Mouse (Mus musculus): ENCODE measurements around the gene Hspa1b. TPM values are rescaled to one million over a fixed set of nuclear protein-coding genes. Genes with fewer than 3 reads are reported as not detected.
"Not testable (repeated sequence)": the region's sequence is repeated elsewhere in the genome, so short reads cannot be mapped to it uniquely, and the experiment has no call there.

Gene Hspa1b
- polyA plus RNA-seq, 1 experiment from 2014 or later: 0.12 TPM

DNA sequence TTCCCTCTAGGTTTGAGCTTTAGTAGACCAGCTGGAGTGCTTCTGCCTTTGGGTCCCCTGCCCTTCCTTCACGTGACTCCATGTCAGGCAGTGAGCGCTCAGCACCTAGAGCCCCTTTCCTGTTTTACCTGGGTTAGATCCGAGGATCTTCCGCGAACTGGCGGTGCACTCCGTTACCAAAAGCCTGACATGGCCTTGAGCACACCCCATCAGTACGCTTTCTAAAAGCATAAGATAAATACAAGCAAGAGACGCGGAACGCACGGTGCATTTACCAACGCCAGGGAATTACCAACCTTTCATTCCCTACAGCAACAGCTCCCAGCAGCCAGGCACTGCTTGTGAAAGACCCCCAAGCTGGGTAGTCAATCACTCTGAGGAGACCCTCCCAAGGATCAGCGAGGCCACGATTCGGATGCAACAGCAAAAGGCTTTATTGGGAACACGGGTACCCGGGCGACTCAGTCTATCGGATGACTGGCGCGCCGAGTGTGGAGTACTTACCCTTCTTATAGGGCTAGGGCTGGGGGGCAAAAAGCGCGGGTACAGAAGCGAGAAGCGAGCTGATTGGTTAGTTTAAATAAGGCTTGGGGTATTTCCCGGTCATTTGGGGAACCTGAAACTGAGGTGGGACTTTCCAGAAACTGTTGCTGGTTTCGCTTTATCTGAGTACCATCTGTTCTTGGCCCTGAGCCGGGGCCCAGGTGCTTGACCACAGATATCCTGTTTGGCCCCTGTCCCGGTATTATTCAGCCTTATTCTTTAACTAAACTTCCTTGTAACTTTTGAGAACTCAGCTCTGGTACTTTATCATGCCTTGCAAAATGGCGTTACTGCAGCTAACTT is 41.1 kb upstream of the Hspa1b start:
- WGBS: 25% methylated on average over 30 of the region's 32 CpGs
- peaks cover 59% of the 10 kb centered on the region for H3K4me1 ChIP-seq
- peak overlapping the region; percentile 98 for H3K27ac ChIP-seq
- ATAC-seq; H3K9me3 ChIP-seq (replicated peaks); H3K27me3 ChIP-seq: not testable (repeated sequence)
- peak overlapping the region; percentile 97 for H3K9ac ChIP-seq
- H3K4me3 ChIP-seq: peak overlapping the region; percentile 94
- H3K36me3 ChIP-seq (ENCODE audit: poor library complexity, severe bottlenecking): peaks cover 40% of the 10 kb centered on the region
- H3K4me2 ChIP-seq: peak overlapping the region; percentile 100

- 95% methylated on average over 15 of the region's 15 CpGs for WGBS
- peak overlapping the region; percentile 100 for H3K4me2 ChIP-seq
- H3K9ac ChIP-seq: peak overlapping the region; percentile 72; the same call in 1 of the 2 replicates
- H3K9me3 ChIP-seq (replicated peaks): no peaks in the 10 kb centered on the region
- no peak overlapping the region for H3K27ac ChIP-seq
- ATAC-seq: no peak
- H3K36me3 ChIP-seq (ENCODE audit: poor library complexity, severe bottlenecking): peaks cover 28% of the 10 kb centered on the region
- H3K27me3 ChIP-seq: no peaks in the 10 kb centered on the region
- peaks cover 59% of the 10 kb centered on the region for H3K4me1 ChIP-seq
- H3K4me3 ChIP-seq: peak overlapping the region; percentile 39
Measured at GRCm38 (mm10) chr17:34998526-34999430, 39.7 kb upstream of the Hspa1b start.

DNA sequence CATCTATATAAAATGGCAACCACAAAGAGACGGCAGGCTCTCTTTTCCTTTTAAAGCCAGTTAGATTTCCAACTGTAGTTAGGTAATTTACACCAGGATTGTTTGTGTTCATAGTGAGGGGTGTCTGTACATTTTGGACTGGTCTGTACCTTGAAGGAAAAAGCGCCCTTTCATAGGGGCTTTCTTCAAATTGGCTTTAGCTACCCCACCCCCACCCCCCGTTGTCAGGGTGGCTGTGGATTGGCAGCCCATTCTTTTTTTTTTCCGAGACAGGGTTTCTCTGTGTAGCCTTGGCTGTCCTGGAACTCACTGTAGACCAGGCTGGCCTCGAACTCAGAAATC is 38.1 kb upstream of the Hspa1b start:
- 89% methylated on average over 5 of the region's 5 CpGs for WGBS
- peak overlapping the region; percentile 12 for H3K4me2 ChIP-seq

GRCm38 (mm10) chr17:34996411-34997141 is 37.5 kb upstream of the Hspa1b start:
- H3K27ac ChIP-seq: no peak overlapping the region
- peaks cover 39% of the 10 kb centered on the region for H3K4me1 ChIP-seq
- no peak overlapping the region for H3K4me3 ChIP-seq
- H3K4me2 ChIP-seq: peak overlapping the region; percentile 12
- ATAC-seq: no peak
- 0 out of 2 replicates have a peak overlapping the region, but pooled peaks have one; percentile 30 for H3K9ac ChIP-seq
- H3K36me3 ChIP-seq (ENCODE audit: poor library complexity, severe bottlenecking): peaks cover 39% of the 10 kb centered on the region
- no peaks in the 10 kb centered on the region for H3K27me3 ChIP-seq
- 92% methylated on average over 13 of the region's 14 CpGs for WGBS
- no peaks in the 10 kb centered on the region for H3K9me3 ChIP-seq (replicated peaks)

More for the DNA sequence above, 38.1 kb upstream of the Hspa1b start:
- Histone ChIP-seq H3K9ac (0 out of 2 replicates have a peak overlapping the region, but pooled peaks have one; percentile 12), H3K4me1 (peaks cover 44% of the 10 kb centered on the region), H3K27ac (no peak overlapping the region), H3K36me3 (ENCODE audit: poor library complexity, severe bottlenecking) (peaks cover 35% of the 10 kb centered on the region), H3K9me3 (replicated peaks) (no peaks in the 10 kb centered on the region), H3K4me3 (no peak overlapping the region), H3K27me3 (no peaks in the 10 kb centered on the region)
- ATAC-seq: no peak

DNA sequence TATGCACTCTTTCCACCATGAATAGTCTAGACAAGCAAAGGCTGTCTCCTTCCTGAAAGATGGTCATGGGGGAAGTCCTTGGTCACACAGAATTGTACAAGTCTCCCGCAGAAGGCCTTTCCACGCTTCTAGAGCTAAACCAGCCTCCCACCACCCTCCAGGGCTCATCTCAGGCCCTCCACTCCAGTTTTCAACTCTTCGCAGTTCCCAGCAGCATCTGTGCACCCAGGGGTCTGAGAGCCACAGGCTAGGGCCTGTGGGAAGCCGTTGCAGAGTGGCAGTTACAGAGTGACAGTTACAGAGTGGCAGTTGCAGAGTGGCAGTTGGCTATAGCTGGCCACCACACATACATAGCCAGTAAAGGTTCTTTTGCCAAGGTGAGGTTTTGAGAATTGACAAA is 36.9 kb upstream of the Hspa1b start:
- not testable (repeated sequence) for H3K4me3 ChIP-seq; ATAC-seq; H3K27me3 ChIP-seq; H3K9ac ChIP-seq; H3K27ac ChIP-seq; H3K4me2 ChIP-seq; H3K9me3 ChIP-seq (replicated peaks)
- 94% methylated on average over 4 of the region's 4 CpGs for WGBS
- Histone ChIP-seq H3K4me1 (peaks cover 37% of the 10 kb centered on the region), H3K36me3 (ENCODE audit: poor library complexity, severe bottlenecking) (peaks cover 46% of the 10 kb centered on the region)

- H3K4me2 ChIP-seq; H3K9me3 ChIP-seq (replicated peaks); H3K9ac ChIP-seq; H3K27ac ChIP-seq; ATAC-seq; H3K4me3 ChIP-seq; H3K27me3 ChIP-seq: not testable (repeated sequence)
- 95% methylated on average over 4 of the region's 4 CpGs for WGBS
- peaks cover 37% of the 10 kb centered on the region for H3K4me1 ChIP-seq
- peaks cover 53% of the 10 kb centered on the region for H3K36me3 ChIP-seq (ENCODE audit: poor library complexity, severe bottlenecking)
Measured at GRCm38 (mm10) chr17:34995192-34995591, 36.2 kb upstream of the Hspa1b start.

GRCm38 (mm10) chr17:34994751-34995150 is 35.7 kb upstream of the Hspa1b start:
- H3K4me3 ChIP-seq: no peak overlapping the region
- peaks cover 55% of the 10 kb centered on the region for H3K36me3 ChIP-seq (ENCODE audit: poor library complexity, severe bottlenecking)
- H3K4me1 ChIP-seq: peaks cover 33% of the 10 kb centered on the region
- H3K9me3 ChIP-seq (replicated peaks): no peaks in the 10 kb centered on the region
- ATAC-seq: no peak
- no peak overlapping the region for H3K4me2 ChIP-seq
- no peaks in the 10 kb centered on the region for H3K27me3 ChIP-seq
- H3K9ac ChIP-seq: no peak overlapping the region
- H3K27ac ChIP-seq: no peak overlapping the region

DNA sequence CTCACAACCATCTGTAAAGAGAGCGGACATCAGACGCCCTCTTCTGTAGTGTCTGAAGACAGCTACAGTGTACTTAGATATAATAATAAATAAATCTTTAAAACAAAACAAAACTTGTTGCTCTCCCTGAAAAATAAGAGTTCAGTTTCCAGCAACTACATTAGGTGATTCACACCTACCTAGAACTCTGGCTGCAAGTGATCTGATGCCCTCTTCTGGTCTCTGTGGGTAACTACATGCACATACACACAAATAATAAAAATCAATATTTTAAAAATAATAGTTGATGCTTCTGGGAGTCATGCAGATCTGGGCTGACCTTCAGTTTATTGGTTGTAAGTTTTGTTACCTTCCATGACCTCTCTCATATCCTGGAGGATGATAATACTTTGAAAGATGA is 25.2 kb upstream of the Hspa1b start:
- H3K4me1 ChIP-seq: peaks cover 26% of the 10 kb centered on the region
- ATAC-seq: no peak
- H3K4me3 ChIP-seq: no peak overlapping the region
- peaks cover 32% of the 10 kb centered on the region for H3K36me3 ChIP-seq (ENCODE audit: poor library complexity, severe bottlenecking)
- H3K9ac ChIP-seq: no peak overlapping the region
- H3K4me2 ChIP-seq: no peak overlapping the region
- no peaks in the 10 kb centered on the region for H3K27me3 ChIP-seq
- no peaks in the 10 kb centered on the region for H3K9me3 ChIP-seq (replicated peaks)
- WGBS: 67% methylated on average over 2 of the region's 2 CpGs
- no peak overlapping the region for H3K27ac ChIP-seq

DNA sequence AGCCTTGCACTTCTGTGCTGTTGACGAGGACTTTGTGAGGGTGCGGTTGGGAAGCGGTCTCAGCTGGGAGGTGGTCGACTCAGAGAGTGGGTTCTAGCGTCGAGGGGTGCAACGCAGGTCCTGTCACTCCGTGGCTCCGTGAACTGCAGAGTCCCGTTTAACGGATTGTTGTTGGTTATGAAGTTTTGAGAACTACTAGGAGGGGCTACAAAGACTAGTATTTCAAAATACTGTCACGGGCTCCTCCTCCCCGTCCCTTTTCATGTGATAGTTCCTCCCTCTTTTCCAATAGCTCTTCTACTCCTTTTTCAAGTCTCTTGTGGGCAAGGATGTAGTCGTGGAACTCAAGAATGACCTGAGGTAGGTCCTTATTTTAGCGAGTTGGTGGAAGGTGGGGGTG is 23.3 kb upstream of the Hspa1b start:
- H3K4me2 ChIP-seq: peak overlapping the region; percentile 89
- H3K9me3 ChIP-seq (replicated peaks): no peaks in the 10 kb centered on the region
- H3K9ac ChIP-seq: peak overlapping the region; percentile 92
- no peak; the same call in 1 of the 2 replicates for ATAC-seq
- WGBS: 0% methylated on average over 15 of the region's 15 CpGs
- H3K4me1 ChIP-seq: peaks cover 26% of the 10 kb centered on the region
- H3K36me3 ChIP-seq (ENCODE audit: poor library complexity, severe bottlenecking): peaks cover 22% of the 10 kb centered on the region
- peak overlapping the region; percentile 88 for H3K4me3 ChIP-seq
- H3K27me3 ChIP-seq: no peaks in the 10 kb centered on the region
- peak overlapping the region; percentile 97 for H3K27ac ChIP-seq

DNA sequence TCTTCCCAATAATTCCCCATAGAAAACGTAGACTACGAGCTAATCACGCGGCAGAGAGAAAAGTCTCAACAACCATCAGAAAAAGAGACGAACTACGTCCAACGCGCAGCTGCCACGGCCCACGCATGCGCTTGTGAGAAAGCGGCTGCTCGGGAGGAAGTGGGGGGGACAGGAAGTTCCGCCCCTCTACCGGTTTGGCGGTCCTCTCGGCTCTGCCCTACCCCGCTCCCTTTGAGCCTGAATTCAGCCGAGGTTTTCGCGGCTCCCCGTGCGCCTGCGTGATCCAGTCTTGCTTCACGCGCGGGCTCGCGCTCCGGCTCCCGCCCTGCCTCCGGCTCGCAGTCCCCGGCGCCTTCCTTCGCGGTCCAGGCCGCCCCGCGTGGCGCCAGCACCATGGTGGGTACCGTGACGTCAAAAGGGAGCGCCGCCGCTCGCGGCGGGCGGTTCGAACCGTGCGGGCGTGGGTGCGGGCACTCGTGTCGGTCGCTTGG is 22.7 kb upstream of the Hspa1b start, which contains the start of gene Lsm2:
TSS of gene Lsm2 (plus strand) at position 173 of the 491 bp plus-strand sequence.
- under 1% methylated on average over 58 of the region's 58 CpGs for WGBS
- peaks cover 26% of the 10 kb centered on the region for H3K4me1 ChIP-seq
- H3K4me3 ChIP-seq: peak within 1 kb of the TSS; percentile 88
- H3K9ac ChIP-seq: peak within 1 kb of the TSS; percentile 92
- H3K27me3 ChIP-seq: no peaks in the 10 kb centered on the region
- no peaks in the 10 kb centered on the region for H3K9me3 ChIP-seq (replicated peaks)
- peaks cover 20% of the 10 kb centered on the region for H3K36me3 ChIP-seq (ENCODE audit: poor library complexity, severe bottlenecking)
- peak; percentile 97 for ATAC-seq
- peak within 1 kb of the TSS; percentile 97 for H3K27ac ChIP-seq
- peak within 1 kb of the TSS; percentile 89 for H3K4me2 ChIP-seq

DNA sequence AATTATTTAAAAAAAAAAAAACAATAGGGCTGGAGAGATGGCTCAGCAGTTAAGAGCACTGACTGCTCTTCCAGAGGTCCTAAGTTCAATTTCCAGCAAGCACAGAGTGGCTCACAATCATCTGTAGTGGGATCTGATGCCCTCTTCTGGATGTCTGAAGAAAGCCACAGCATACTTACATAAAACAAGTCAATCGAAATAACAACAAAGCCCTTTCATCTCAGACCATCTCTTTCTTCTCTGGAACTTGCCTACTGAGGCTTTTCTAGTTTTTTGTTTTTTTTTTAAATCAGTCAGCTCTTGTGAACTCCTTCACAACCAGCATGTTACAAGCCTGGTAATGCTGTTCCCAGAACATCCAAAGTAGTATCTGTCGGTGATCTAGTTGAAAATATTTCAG is 21.6 kb upstream of the Hspa1b start:
- peak overlapping the region; percentile 97; the same call in 1 of the 2 replicates for H3K27ac ChIP-seq
- H3K36me3 ChIP-seq (ENCODE audit: poor library complexity, severe bottlenecking): peaks cover 10% of the 10 kb centered on the region
- H3K4me1 ChIP-seq: peaks cover 26% of the 10 kb centered on the region
- ATAC-seq: no peak
- peak overlapping the region; percentile 89 for H3K4me2 ChIP-seq
- 21% methylated on average over 2 of the region's 2 CpGs for WGBS
- no peaks in the 10 kb centered on the region for H3K9me3 ChIP-seq (replicated peaks)
- no peaks in the 10 kb centered on the region for H3K27me3 ChIP-seq
- H3K9ac ChIP-seq: peak overlapping the region; percentile 92
- peak overlapping the region; percentile 88 for H3K4me3 ChIP-seq

All from forebrain, embryonic 13.5 days (tissue).